Mouse (Mus musculus) heart, postnatal 10 days (tissue): ENCODE data around the gene Mast3. TPM values are rescaled to one million over a fixed set of nuclear protein-coding genes. Genes with fewer than 3 reads are reported as not detected.
"Not testable (repeated sequence)": the region's sequence is repeated elsewhere in the genome, so short reads cannot be mapped to it uniquely, and the experiment has no call there.

ENCODE experiments used
- DNase-seq, 2 experiments: peaks; one replicate each; pipeline ENCODE4 v3.0.0; 2021
- intact Hi-C: fragments of 180-260 bp; cut with DNase I; formaldehyde crosslinking; loops from one replicate; pipeline ENCODE4 v1.15.1; 2025
- total RNA-seq, 2 experiments: library from RNA; stranded (reverse); gene quantifications; 2 replicates each; pipeline ENCODE4 v1.2.3; 2021

Mast3 gene
- total RNA-seq, 2 experiments from 2014 or later, result 7.9 to 9.3 TPM

DNA sequence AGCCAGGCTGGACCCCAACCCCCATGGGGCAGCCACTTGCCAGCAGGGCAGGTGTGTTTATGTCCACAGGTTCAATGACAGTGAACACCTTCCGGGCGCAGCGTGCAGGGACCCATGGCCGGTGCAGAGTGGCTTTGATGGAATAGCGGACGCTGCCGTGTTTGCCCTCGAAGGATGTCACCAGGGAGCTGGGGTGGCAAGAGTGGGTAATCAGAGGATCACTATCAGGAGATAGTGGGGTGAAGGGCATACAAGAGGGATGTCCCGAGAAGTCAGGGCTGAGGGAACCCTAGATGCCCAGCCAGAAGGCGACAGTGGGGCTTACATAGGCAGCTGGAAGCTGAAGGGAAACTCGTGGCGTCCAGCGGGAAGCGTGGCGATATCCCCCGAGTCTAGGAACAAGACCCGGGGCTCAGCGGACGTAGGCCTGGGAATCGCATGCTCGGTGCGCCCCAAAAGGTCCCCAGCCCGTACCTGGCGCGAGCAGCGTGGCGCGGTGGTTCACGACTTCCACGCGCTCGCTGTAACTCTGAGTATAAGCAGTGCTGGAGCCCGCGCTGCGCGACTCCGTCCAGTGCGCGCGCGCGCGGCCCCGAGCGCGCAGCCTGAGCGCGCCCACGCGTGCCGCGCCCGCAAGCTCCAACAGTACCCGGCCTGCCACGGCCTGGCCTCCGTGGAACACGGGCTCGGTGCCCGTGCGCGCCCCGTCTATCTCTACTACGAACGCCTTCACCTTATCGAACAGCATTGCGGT lies 34.0 kb upstream of the Mast3 start:
- no peak for DNase-seq
- intact Hi-C loops, result no loop called here

DNA sequence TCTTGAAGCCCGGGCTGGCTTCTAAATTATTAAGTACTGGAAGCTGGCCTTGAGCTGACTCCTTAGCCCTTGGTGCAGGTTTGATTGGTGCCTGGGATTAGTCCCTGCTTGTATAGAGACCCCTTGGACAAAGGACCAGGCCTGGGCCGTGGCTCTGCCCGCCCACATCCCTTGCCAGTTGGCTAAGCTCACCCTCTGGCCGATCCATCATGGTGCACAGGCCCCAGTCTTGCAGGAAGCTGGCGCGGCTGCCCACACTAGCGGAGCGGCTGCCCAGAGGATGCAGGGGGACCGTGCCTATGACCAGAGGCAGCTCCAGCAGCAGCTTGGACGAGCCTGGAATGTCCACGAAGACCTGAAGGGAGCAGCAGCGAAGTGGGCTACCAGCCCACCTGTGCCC lies 31.8 kb upstream of the Mast3 start:
- intact Hi-C loops, result no loop called here
- DNase-seq, result no peak

DNA sequence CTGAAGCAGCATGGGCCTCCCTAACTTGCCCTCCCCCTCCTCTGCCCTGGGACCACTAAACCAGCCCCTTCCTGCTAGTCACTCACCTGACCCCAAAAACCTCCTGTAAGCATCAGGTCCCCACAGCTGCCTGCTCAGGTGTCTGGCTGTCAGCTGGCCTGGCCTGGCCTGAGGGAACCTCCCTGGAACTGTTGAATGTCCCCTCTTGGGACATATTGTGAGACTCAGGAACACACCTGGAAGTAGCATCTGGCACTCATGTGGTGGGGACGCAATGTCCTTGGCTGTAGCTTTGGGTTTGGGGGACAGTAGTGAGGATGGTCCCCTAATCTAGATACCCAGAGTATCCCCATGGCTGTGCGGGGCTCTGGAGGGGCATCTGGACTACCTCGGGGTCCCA lies 29.2 kb upstream of the Mast3 start:
- intact Hi-C loops, result no loop called here
- DNase-seq, result no peak

DNA sequence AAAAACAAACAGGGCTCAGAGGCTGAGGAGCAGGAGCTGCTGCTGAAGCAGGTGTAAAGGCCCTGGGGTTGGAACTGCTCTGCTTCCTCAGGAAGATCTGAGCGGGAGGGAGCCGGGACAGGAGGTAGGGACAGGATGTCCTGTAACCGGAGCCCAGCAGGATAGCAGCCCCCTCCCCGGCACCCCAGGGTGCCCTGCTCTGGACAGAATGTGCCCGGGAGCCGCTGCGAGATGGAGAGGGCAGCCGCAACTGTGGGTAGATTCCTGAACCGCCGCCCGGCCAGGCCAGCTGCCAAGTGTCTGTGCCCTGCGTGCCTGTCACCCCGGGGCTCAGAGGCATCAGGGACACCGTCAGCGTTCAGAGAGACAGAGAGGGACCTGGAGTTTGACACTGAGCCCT lies 28.7 kb upstream of the Mast3 start:
- peak; percentile 91 to 92 for DNase-seq
- intact Hi-C loops, result no loop called here

DNA sequence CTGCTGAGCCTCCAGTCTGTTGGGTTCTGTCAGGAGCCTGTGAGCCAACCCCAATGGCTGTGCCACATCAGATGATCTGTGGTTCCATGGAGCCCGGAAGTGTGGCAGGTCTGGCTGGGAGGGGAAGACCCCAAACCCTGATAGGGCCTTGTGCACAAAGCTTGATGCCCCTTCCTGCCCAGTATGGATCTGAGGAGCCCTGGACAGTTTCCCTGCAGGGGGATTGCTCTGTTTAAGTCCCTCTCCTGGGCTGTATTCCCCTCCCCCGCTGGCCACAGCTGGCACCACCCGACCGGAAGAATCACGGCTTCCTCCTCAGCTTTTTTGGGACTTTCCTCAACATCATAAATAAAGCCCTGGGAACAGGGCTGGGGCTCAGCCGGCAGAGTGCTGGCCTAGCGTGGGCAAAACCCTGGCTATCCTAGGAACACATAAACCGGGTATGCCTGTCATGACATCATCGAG lies 28.2 kb upstream of the Mast3 start:
- intact Hi-C loops, result no loop called here
- DNase-seq, result peak; percentile 46 to 60

DNA sequence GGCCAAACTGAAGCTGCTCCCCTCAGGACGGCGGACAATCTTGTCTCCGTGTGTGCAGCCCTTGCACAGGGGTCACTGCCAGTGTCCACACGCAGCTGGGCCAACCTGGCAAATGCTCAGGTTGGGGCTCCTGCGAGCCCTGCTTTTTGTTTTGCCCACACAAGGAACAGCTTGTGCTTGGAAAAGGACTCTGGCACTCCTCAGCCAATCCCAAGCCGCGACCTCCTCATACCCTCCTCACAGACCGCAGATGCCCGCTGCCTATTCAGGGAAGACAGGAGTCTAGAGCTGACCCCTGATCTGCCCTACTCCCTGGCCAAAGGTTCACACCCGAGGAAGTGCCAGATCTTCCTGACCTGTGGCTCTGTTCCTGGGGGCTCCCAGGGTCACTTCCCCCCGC lies 27.5 kb upstream of the Mast3 start:
- intact Hi-C loops, result no loop called here
- DNase-seq, result no peak

DNA sequence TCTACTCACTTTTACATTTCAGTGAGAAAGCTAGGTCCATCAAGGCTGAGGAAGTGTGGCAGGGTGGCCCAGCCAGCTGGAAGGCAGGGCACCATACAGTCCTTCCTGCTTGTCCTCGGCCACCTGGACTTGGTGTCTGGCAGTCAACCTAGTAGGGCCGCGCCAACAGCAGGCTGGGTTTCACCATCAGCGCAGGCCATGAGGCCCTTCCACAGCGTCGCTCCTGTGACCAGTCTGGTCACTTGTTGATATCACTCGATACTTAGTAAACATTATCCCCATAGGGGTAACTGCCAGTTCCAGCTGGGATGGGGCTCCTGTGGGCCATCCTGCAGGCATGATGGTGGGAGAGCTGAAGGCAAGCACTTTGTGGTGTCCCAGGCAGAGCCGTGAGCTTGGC lies 26.7 kb upstream of the Mast3 start:
- intact Hi-C loops, result no loop called here
- no peak for DNase-seq

DNA sequence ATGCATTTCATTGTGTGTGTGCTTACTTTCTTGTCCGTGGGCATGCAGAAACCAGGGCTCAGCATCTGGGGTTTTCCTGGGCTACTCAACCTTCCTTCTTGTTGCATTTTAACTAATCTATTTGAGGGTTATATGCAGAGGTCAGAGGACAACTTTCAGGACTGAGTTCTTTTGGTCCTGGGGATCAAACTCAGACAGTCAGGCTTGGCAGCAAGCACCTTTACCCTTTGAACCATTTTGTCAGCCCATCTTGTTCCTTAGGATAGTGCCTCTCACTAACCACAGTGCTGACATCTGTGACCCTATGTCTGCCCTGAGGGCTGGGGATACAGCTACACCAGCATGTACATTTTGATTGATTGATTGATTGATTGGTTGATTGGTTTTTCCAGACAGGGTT lies 22.9 kb upstream of the Mast3 start:
- intact Hi-C loops, result no loop called here
- DNase-seq, result no peak

DNA sequence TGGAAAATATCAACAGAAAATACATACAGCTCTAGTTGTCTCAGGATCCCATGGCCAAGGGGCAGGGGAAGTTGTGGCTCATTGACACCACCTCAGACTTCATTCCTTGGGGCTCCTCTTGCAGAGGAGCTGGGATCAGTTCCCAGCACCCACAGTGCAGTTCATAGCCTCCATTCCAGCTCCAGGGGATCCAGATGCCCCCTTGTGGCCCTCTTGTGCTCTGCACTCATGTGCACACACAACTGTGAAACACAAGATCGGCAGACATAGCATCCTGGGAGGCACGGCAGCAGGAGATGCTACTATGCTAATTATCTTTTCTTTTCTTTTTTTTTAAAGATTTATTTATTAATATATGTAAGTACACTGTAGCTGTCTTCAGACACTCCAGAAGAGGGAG lies 22.2 kb upstream of the Mast3 start:
- intact Hi-C loops, result no loop called here
- DNase-seq, result no peak

DNA sequence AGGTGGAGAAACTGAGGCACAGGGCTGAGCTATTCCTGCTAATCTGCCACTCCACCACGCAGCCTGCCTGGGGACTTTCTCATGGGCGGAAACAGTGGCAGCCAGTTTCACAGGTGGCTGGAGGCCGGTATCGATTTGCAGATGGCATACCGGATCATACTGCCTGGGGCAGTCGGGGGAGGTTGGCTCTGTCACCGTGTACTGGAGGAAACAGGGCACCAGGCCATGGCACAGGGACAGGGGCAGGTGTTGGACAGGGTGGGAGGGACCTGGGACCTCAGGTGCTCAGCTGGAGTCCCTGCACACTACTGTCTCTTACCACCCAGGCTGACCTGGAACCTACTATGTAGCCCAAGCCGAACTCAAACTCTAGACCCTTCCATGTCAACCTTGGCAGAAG lies 21.0 kb upstream of the Mast3 start:
- DNase-seq, result no peak
- intact Hi-C loops, result no loop called here

DNA sequence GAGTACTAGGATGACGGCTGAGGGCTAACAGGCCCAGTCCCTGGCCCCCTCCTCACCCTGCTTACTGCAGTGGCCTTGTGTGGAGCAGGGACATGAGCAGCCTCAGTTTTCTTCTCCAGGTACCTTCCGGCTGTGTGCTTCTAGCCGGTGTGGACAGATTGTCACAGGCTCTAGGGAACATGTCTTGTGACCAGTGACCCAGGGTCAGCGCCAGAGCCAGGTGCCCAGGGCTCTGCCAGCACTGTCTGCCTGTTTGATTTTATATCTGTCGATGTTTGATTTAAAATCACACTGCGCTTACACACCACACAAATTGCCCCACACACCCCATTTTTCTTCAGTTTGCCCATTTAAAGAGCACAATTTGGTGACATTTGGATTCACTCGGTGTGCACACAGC lies 18.9 kb upstream of the Mast3 start:
- no peak for DNase-seq

DNA sequence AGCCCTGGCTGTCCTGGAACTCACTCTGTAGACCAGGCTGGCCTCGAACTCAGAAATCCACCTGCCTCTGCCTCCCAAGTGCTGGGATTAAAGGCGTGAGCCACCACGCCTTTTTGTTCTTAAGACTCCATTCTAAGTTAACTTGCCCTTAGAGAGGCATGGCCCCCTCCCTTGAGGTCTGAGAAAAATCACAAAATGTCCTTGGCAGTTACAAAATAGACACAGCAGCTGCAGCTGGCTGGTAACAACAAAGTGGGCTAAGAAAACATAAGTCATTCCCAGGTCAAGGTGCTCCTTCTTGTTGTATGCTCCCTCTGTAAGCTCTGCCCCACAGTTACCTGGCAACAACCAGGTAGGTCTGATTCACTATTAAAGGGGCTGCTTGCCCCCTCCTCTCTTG lies 17.7 kb upstream of the Mast3 start:
- not testable (repeated sequence) for DNase-seq
- intact Hi-C loops, result loop anchor here (5.0 kb wide), 1 partner anchor 100 kb away; the partner anchor contains the start of gene Pde4c

More for the DNA sequence above, 18.9 kb upstream of the Mast3 start:
- intact Hi-C loops, result loop anchor here (5.0 kb wide), 1 partner anchor 102 kb away; the partner anchor contains the start of gene Pde4c

DNA sequence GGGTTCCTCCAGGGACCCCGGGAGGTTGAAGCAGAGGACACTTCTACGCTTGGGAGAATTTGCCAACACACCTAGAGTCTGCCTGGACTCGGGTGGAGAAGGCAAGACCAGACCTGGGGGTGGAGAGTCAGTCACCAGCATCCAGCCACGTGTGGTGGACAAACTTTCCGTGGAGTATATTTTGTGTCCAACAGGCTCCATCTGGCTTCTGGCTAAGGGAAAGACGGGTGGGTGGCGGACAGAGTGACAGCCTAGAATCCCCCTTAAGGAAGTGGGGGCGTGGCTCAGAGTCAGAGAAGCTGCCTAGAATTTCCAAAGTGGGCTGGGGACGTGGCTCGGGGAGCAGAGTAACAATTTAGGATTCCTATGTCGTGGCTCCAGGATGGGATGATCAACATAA lies 17.1 kb upstream of the Mast3 start:
- DNase-seq, result no peak
- intact Hi-C loops, result loop anchor here (1.0 to 5.0 kb wide), 3 partner anchors 19 to 100 kb away; partner anchors contain the start of gene Pde4c

DNA sequence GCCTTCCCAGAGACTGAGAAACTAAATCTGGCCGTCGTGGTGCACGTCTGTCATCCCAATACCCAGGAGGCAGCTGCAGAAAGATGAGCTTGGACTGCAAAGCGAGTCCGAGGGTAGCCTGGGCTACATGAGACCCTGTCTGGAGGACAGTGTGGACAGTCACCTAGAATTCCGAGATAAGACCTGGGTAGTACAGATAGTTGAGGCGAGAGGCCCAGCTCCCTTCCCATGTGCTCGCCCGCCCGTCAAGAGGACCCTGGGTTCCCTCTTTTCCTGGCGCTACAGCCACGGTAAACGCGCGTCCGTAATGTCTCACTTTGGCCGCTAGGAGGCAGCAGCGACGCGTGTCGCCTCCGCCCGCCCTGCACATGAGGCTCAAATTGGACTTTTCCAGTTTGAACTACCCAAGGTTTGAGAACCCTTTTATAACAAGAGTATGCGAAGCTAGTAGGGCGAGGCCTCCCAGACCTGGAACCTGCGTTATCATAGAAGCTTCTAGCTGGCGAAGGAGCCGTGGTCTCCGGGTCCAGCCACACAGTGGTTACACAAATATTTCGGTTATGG lies 16.6 kb upstream of the Mast3 start:
- intact Hi-C loops, result loop anchor here (1.0 to 5.0 kb wide), 3 partner anchors 20 to 99 kb away; partner anchors contain the start of gene Pde4c

DNA sequence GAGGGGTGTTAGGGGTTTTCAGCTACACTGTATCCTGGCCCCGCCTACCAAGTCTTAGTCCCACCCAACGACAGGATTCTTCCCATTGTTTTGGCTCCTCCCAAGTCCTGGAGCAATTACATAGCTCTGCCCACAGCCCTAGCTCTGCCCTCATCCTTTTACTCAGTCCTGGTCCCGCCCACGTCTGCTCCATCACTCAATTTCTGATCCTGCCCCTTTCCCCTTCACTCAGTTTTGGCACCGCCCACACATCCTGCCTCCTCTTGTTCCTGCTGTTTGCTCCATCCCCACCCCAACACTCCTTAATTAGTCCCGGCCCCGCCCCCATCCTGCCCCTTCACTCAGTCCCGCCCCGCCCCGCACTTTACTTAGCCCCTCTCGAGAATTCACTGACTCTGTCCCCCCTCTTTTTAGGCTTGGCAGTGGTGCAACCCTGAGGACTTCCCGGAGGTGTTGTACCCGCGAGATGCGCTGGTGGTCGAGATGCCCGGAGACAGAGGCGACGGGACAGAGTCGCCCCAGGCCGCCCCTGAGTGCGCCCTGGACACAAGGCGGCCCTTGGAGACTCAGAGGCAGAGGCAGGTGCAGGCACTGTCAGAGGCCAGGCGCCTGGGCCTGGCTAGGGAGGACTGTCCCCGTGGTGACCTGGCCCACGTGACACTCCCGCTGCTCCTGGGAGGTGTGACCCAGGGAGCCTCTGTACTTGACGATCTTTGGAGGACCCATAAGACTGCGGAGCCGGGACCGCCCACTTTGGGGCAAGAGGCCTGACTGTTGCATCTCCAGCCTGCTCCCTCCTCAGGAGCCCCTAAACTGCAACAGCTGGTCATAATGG lies 15.5 kb upstream of the Mast3 start:
- peak; percentile 72 to 75 for DNase-seq
- intact Hi-C loops, result loop anchor here (5.0 kb wide), 1 partner anchor 98 kb away; the partner anchor contains the start of gene Pde4c

More for the DNA sequence above, 16.6 kb upstream of the Mast3 start:
- DNase-seq, result peak; percentile 80 to 87

DNA sequence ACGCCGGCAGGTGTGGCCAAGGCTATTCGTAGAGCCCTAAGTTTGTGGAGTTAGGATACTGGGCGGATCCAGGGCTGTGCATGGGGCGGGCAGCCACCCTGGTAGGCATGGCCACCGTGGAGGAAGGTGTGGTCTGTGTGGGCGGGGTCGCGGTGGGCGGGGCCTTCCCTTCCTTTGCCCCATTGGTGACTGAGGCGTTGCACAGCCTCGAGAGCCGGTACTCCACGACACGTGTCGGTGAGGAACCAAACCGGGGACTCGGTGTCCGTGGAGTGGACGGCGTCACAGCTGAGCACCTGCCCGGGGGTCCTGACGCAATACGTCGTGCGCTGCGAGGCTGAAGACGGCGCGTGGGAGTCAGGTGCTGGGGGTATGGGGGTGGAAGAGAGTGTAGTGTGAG lies 11.8 kb upstream of the Mast3 start:
- intact Hi-C loops, result no loop called here
- peak in 1 of 2 experiments; percentile 39 for DNase-seq

DNA sequence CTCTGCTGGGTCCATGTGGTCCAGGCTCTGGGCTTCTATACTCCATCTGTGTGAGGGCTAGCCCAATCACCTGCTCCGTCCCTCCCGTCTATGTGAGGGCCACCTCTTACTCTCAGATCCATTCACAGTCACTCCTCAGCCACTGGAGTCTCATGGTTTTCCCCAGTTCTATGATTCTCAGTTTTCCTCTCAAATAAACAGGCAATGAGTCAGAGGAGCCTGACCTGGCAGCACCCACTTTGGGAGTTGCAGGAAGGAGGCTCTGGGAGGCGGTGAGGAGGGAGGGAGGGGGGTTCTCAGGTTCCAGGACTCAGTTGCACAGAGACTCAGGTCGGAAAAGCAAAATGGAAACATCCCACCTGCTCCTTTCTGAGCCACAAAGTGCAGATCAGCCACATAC lies 8.0 kb upstream of the Mast3 start:
- DNase-seq, result no peak
- intact Hi-C loops, result no loop called here

DNA sequence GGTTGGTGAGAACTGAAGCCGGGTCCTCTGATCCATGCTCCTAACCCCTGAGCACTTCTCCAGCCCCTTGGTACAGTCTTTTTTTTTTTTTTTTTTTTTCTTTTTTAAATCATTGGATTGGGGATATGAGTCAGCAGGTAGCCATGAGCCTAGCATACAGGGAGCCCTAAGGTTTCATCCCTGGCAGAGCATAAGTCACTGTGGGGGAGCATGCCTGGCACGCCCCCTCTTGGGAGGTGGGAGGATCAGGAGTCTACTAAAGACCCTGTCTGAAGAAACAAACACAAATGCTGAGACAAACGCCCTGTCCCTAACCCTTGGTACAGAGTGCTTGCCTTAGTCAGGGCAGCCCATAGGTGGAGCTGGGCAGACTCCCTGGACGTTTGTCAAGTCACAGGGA lies 7.2 kb upstream of the Mast3 start:
- no peak for DNase-seq
- intact Hi-C loops, result no loop called here

DNA sequence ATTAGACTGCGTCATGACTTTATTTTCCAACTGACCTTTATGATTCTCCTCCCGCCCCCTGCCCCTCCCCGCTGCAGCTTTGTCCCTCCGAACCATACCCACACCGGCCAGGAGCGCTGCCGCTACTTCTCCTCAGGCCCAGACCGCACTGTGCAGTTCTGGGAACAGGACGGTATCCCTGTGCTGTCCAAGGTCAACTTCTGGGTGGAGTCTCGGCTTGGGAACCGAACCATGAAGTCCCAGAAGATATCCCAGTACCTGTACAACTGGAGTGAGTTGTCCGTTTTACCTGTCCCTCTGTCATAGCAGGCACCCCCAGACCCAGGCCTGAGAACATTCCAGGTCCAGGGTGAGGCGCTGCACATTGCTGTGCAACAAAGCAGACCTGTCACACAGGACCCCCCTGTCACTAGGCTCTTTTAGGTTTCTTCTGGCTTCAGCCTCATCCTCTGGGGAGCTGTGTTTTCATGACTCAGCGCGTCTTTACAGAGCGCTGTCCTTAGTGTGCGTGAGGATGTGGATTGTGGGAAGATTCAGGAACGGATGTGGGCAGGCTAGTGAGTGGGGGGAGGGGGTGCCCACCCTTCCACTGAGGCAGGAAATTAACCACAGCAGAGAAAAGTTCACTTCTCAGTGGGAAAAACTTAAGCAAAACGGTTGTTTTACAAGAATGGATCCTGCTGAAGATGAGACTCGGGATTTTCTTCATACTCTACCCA lies 6.3 kb upstream of the Mast3 start:
- no peak for DNase-seq
- intact Hi-C loops, result no loop called here

DNA sequence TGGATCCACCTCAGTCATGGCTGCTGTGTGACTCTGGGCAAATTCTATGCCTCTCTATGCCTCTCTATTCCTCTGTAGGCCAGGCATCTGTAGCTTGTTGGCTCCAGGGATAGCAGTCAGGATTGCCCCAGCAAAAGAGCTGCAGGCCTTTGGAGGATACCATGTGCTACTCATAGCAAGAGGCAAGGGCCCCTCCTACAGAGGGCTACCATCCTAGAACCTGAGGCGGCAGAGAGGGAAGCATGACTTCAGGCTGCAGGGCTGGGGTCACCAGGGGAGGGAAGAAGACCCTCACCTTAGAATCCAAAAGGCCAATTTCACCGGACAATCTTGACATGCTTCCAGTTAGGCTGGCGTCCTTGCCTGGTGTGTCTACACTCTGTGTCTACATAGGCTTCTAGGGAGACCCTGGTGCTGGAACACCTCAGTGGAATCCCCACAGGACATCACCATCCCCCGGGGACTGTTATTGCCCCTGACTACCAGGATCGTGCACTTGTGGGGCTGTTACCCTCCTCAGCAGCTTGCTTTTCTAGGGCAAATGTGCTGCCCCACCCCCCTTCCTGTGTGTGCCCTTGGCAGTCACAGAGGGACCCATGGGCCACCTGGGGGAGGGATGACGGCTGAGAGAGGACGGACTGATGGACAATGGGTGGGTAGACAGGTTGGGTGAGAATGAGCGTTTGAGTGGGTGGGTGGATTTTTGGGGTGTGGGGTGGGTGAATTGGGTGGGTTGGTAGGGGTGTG lies 4.3 kb upstream of the Mast3 start:
- no peak for DNase-seq
- intact Hi-C loops, result no loop called here
